In the genomic region with DNA sequence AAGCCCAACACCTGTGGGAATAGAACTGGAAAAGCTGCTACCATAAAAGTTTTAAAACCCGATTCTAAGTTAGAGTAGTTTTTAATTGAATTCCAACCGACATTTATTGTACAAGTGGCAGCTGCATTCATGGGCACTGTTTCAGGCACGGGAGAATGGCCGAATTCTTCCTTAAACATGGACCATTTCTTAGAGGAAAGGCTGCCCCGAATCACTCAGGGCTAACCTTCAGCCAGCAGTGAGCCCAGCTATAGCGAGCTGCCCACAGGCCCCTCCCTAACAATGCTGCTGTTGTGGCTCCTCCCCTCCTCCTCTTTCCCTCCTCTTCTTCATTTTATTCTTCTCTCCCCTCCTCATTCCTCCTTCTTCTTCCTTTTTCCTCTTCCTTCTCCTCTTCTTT, we compare ENCODE assay signal across 20 mouse cellular contexts. TPM values are rescaled to one million over a fixed set of nuclear protein-coding genes. Genes with fewer than 3 reads are reported as not detected.
DNase-seq lines count a peak whose midpoint lies in the region; ATAC-seq and TF ChIP-seq lines count a peak whose summit lies in the region.
"Had no signal": no experiment of that assay in that cellular context is flagged by ENCODE, and none has a peak within 500 bp of the region (broad histone marks: within the 10 kb centered on the region; RNA-seq: fewer than 3 reads in every experiment).

No protein-coding gene starts in this region.

- H3K27me3 ChIP-seq in kidney, embryonic 16.5 days (ENCODE audit: insufficient read depth, low read length), result no peaks in the 10 kb centered on the region
- H3K27me3 ChIP-seq in kidney, adult 2 months (replicated peaks; ENCODE audit: control insufficient read depth, insufficient read depth, low read length), result no peaks in the 10 kb centered on the region
- no peaks in the 10 kb centered on the region for H3K27me3 ChIP-seq in midbrain, embryonic 11.5 days (ENCODE audit: control insufficient read depth, insufficient read depth, low read length)
- no peaks in the 10 kb centered on the region for H3K27me3 ChIP-seq in midbrain, embryonic 13.5 days
- H3K27me3 ChIP-seq in limb, embryonic 14.5 days (ENCODE audit: control insufficient read depth, insufficient read depth, low read length), result no peaks in the 10 kb centered on the region
- H3K27me3 ChIP-seq: embryonic facial prominence, embryonic 12.5 days; forebrain, embryonic 13.5 days; forebrain, embryonic 15.5 days had no signal

- no peaks in the 10 kb centered on the region for H3K36me3 ChIP-seq in kidney, embryonic 16.5 days (ENCODE audit: insufficient read depth, low read length)
- no peaks in the 10 kb centered on the region for H3K36me3 ChIP-seq in kidney, adult 2 months (ENCODE audit: control insufficient read depth, insufficient read depth, low read length)
- H3K36me3 ChIP-seq in midbrain, embryonic 11.5 days (ENCODE audit: control insufficient read depth, insufficient read depth, low read length), result no peaks in the 10 kb centered on the region
- H3K36me3 ChIP-seq in midbrain, embryonic 13.5 days, result no peaks in the 10 kb centered on the region
- H3K36me3 ChIP-seq in limb, embryonic 14.5 days (ENCODE audit: control insufficient read depth, insufficient read depth, low read length), result no peaks in the 10 kb centered on the region
- H3K36me3 ChIP-seq: embryonic facial prominence, embryonic 10.5 days; embryonic facial prominence, embryonic 12.5 days; forebrain, embryonic 15.5 days had no signal

- no peak overlapping the region for H3K4me3 ChIP-seq in kidney, embryonic 16.5 days (ENCODE audit: low read length)
- no peak overlapping the region for H3K4me3 ChIP-seq in kidney, adult 2 months (ENCODE audit: insufficient read depth, low read depth, low read length)
- no peak overlapping the region for H3K4me3 ChIP-seq in midbrain, embryonic 11.5 days (ENCODE audit: low read depth, low read length)
- no peak overlapping the region for H3K4me3 ChIP-seq in midbrain, embryonic 13.5 days (replicated peaks)
- H3K4me3 ChIP-seq in limb, embryonic 14.5 days (replicated peaks; ENCODE audit: low read length), result no peak overlapping the region
- H3K4me3 ChIP-seq: embryonic facial prominence, embryonic 10.5 days; embryonic facial prominence, embryonic 12.5 days; forebrain, embryonic 13.5 days; forebrain, embryonic 15.5 days had no signal

- peaks cover 22% of the 10 kb centered on the region for H3K4me1 ChIP-seq in kidney, embryonic 16.5 days (ENCODE audit: insufficient read depth, low read length)
- H3K4me1 ChIP-seq in kidney, adult 2 months (ENCODE audit: control insufficient read depth, insufficient read depth, low read length), result peaks cover 8% of the 10 kb centered on the region
- H3K4me1 ChIP-seq in midbrain, embryonic 11.5 days (ENCODE audit: control insufficient read depth, insufficient read depth, low read length), result no peaks in the 10 kb centered on the region
- H3K4me1 ChIP-seq in midbrain, embryonic 13.5 days (replicated peaks), result no peaks in the 10 kb centered on the region
- H3K4me1 ChIP-seq in limb, embryonic 14.5 days (ENCODE audit: control insufficient read depth, insufficient read depth, low read length), result peaks cover 5% of the 10 kb centered on the region; the same call in 1 of the 2 replicates
- H3K4me1 ChIP-seq: embryonic facial prominence, embryonic 10.5 days; embryonic facial prominence, embryonic 12.5 days; forebrain, embryonic 15.5 days had no signal

- no peak for ATAC-seq in kidney, embryonic 16.5 days (ENCODE audit: low FRiP score, low TSS enrichment)
- no peak for ATAC-seq in midbrain, embryonic 11.5 days (ENCODE audit: low FRiP score)
- no peak for ATAC-seq in midbrain, embryonic 13.5 days
- ATAC-seq in limb, embryonic 14.5 days (ENCODE audit: low FRiP score, low read depth), result no peak
- ATAC-seq: forebrain, embryonic 13.5 days; forebrain, embryonic 15.5 days had no signal

- no peak for DNase-seq in kidney, adult 2 months
- DNase-seq in midbrain, embryonic 11.5 days (ENCODE audit: low spot score, missing footprints), result peak; percentile 19
- DNase-seq in limb, embryonic 14.5 days (ENCODE audit: low spot score), result peak; percentile 34
- DNase-seq in left cerebral cortex, adult 18-20 months (ENCODE audit: low spot score in 2 of 2), result no peak
- DNase-seq: adrenal gland, adult 2 months; adrenal gland, postnatal 10 days; adrenal gland, postnatal 25 days; cerebellum, adult 11 months; cerebellum, adult 2 months; cerebellum, adult 9-10 months; cerebellum, postnatal 10 days; cerebellum, postnatal 25 days had no signal

- TF ChIP-seq POLR2A in kidney, adult 2 months (IDR thresholded peaks at IDR 0.05; ENCODE audit: low read depth, low read length), result no peak
- TF ChIP-seq POLR2A in limb, embryonic 14.5 days (IDR thresholded peaks at IDR 0.05; ENCODE audit: borderline replicate concordance, extremely low read depth, insufficient read depth, insufficient read length), result no peak

- H3K4me2 ChIP-seq in kidney, embryonic 16.5 days (replicated peaks; ENCODE audit: low read depth, low read length), result no peak overlapping the region
- H3K4me2 ChIP-seq in midbrain, embryonic 11.5 days, result no peak overlapping the region
- H3K4me2 ChIP-seq in midbrain, embryonic 13.5 days (replicated peaks), result no peak overlapping the region
- no peak overlapping the region for H3K4me2 ChIP-seq in limb, embryonic 14.5 days (replicated peaks; ENCODE audit: low read depth, low read length, severe bottlenecking)
- H3K4me2 ChIP-seq: embryonic facial prominence, embryonic 12.5 days; forebrain, embryonic 13.5 days; forebrain, embryonic 15.5 days had no signal

- H3K9ac ChIP-seq in kidney, embryonic 16.5 days (replicated peaks; ENCODE audit: low read length), result no peak overlapping the region
- no peak overlapping the region for H3K9ac ChIP-seq in midbrain, embryonic 11.5 days (ENCODE audit: low read length)
- no peak overlapping the region for H3K9ac ChIP-seq in midbrain, embryonic 13.5 days (replicated peaks)
- no peak overlapping the region for H3K9ac ChIP-seq in limb, embryonic 14.5 days (ENCODE audit: low read depth, low read length, severe bottlenecking)
- H3K9ac ChIP-seq: embryonic facial prominence, embryonic 12.5 days; forebrain, embryonic 13.5 days; forebrain, embryonic 15.5 days had no signal

- no peaks in the 10 kb centered on the region for H3K9me3 ChIP-seq in kidney, embryonic 16.5 days (ENCODE audit: low read length)
- H3K9me3 ChIP-seq in midbrain, embryonic 11.5 days (ENCODE audit: control insufficient read depth, low read length), result no peaks in the 10 kb centered on the region
- no peaks in the 10 kb centered on the region for H3K9me3 ChIP-seq in midbrain, embryonic 13.5 days
- H3K9me3 ChIP-seq in limb, embryonic 14.5 days (ENCODE audit: control insufficient read depth, low read length), result no peaks in the 10 kb centered on the region
- H3K9me3 ChIP-seq: embryonic facial prominence, embryonic 10.5 days; embryonic facial prominence, embryonic 12.5 days; forebrain, embryonic 13.5 days; forebrain, embryonic 15.5 days had no signal

- H3K27ac ChIP-seq in kidney, embryonic 16.5 days (ENCODE audit: low read length), result peak overlapping the region; percentile 69; the same call in 1 of the 2 replicates
- no peak overlapping the region for H3K27ac ChIP-seq in kidney, adult 2 months (ENCODE audit: insufficient read depth, low read depth, low read length)
- no peak overlapping the region for H3K27ac ChIP-seq in midbrain, embryonic 11.5 days (ENCODE audit: low read depth, low read length)
- H3K27ac ChIP-seq in midbrain, embryonic 13.5 days, result no peak overlapping the region
- no peak overlapping the region for H3K27ac ChIP-seq in limb, embryonic 14.5 days (replicated peaks; ENCODE audit: low read depth, low read length)
- H3K27ac ChIP-seq: embryonic facial prominence, embryonic 10.5 days; embryonic facial prominence, embryonic 12.5 days; forebrain, embryonic 13.5 days; forebrain, embryonic 15.5 days had no signal

- 57% methylated on average over 6 of the region's 6 CpGs for WGBS in kidney, embryonic 16.5 days
- 53% methylated on average over 6 of the region's 6 CpGs for WGBS in kidney, adult 2 months
- 79% methylated on average over 6 of the region's 6 CpGs for WGBS in midbrain, embryonic 11.5 days
- 81% methylated on average over 6 of the region's 6 CpGs for WGBS in midbrain, embryonic 13.5 days
- 23% methylated on average over 6 of the region's 6 CpGs for WGBS in limb, embryonic 14.5 days

- TF ChIP-seq CTCF in kidney, adult 2 months (conservative IDR thresholded peaks at IDR 0.05; ENCODE audit: insufficient read depth, insufficient read length, low read depth, low read length), result no peak

RNA-seq across cellular contexts. Expression of a gene that starts 44.8 kb away (rescaled TPM):
- 57.6 and 64.0 TPM in 2 replicates for polyA plus RNA-seq in kidney, embryonic 16.5 days (2015; fragmentation: Nextera tagmentation; extraction: Ambion mirVana)
- 1.4 and 1.6 TPM in 2 replicates for polyA plus RNA-seq in kidney, adult 2 months (2012; rRNA removed)
- polyA plus RNA-seq in midbrain, embryonic 11.5 days (2014; fragmentation: Nextera tagmentation; extraction: Ambion mirVana), result 1.8 and 2.1 TPM in 2 replicates
- 2.8 and 3.0 TPM in 2 replicates for polyA plus RNA-seq in midbrain, embryonic 13.5 days (2015; fragmentation: Nextera tagmentation; extraction: Ambion mirVana)
- polyA plus RNA-seq in limb, embryonic 14.5 days (2012; rRNA removed), result 0.51 and 0.82 TPM in 2 replicates
- polyA plus RNA-seq in limb, embryonic 14.5 days (2014; fragmentation: Nextera tagmentation; extraction: Ambion mirVana), result 0.84 and 0.97 TPM in 2 replicates
- 1 to 10 TPM; 9.1 to 9.6 TPM for total RNA-seq in left cerebral cortex, adult 18-20 months (2021)
- total RNA-seq: MEL had no signal
- polyA plus RNA-seq: adrenal gland, adult 2 months; C2C12 had no signal

Comparison
In these comparisons a context has a peak if more than half of its experiments do, and no peak if none do; other contexts are left out.
1. RNA of a gene that starts 44.8 kb away (polyA plus RNA-seq): 57.6 to 64.0 TPM in kidney, embryonic 16.5 days; 2.8 to 3.0 TPM in midbrain, embryonic 13.5 days, 1.8 to 2.1 TPM in midbrain, embryonic 11.5 days, 1.4 to 1.6 TPM in kidney, adult 2 months and 0.51 to 0.97 TPM in limb, embryonic 14.5 days; every median in the first group is over 10 times any median in the second.
2. DNase-seq: peak in midbrain, embryonic 11.5 days (single experiment) and limb, embryonic 14.5 days (single experiment); none in kidney, adult 2 months (single experiment) and left cerebral cortex, adult 18-20 months (0 of 2).